Mouse (Mus musculus) myocyte (in vitro differentiated cells): ENCODE data around the gene Cabp2. TPM values are rescaled to one million over a fixed set of nuclear protein-coding genes. Genes with fewer than 3 reads are reported as not detected.

Experiments
- H3K27me3 ChIP-seq: one replicate; pipeline ENCODE4 v1.6.1; 2011; ENCODE audit not compliant: control insufficient read depth, insufficient read depth, insufficient read length
- H3K36me3 ChIP-seq: one replicate; pipeline ENCODE4 v1.6.1; 2011; ENCODE audit not compliant: control insufficient read depth, insufficient read depth
- H3K4me2 ChIP-seq: one replicate; pipeline ENCODE4 v1.6.1; 2011; ENCODE audit warnings: low read depth, control low read depth
- H3K4me3 ChIP-seq: one replicate; pipeline ENCODE4 v1.5.1; 2011; ENCODE audit warnings: mild to moderate bottlenecking, control low read depth, moderate library complexity
- H3K79me2 ChIP-seq: one replicate; pipeline ENCODE4 v1.6.1; 2011; ENCODE audit not compliant: control insufficient read depth, insufficient read depth
- H3ac ChIP-seq: one replicate; pipeline ENCODE4 v1.6.1; 2011; ENCODE audit not compliant: control insufficient read depth, insufficient read length
- CEBPB ChIP-seq: IDR thresholded peaks from 2 replicates; pipeline ENCODE4 v1.6.1; 2011; ENCODE audit warnings: mild to moderate bottlenecking, moderate library complexity; ENCODE audit not compliant: poor library complexity, insufficient read depth, severe bottlenecking
- E2F4 ChIP-seq: IDR thresholded peaks from one replicate; pipeline ENCODE4 v1.6.1; 2011; ENCODE audit warnings: mild to moderate bottlenecking, control low read depth, moderate library complexity; ENCODE audit not compliant: insufficient read depth
- MAX ChIP-seq: IDR thresholded peaks from one replicate; pipeline ENCODE4 v1.6.1; 2011; ENCODE audit warnings: low read depth, mild to moderate bottlenecking, control low read depth
- MYOD1 ChIP-seq, 3 experiments: IDR thresholded peaks; one replicate each; pipeline ENCODE4 v1.6.1; 2011; ENCODE audit warnings: control low read depth in 2 of 3, low read depth in 2 of 3, mild to moderate bottlenecking in 2 of 3, moderate library complexity in 1 of 3; ENCODE audit not compliant: insufficient read length in 2 of 3, control insufficient read depth in 1 of 3
- MYOG ChIP-seq, 3 experiments: IDR thresholded peaks; one replicate each; pipeline ENCODE4 v1.6.1; 2011; ENCODE audit warnings: control low read depth in 2 of 3, low read depth in 2 of 3, mild to moderate bottlenecking in 2 of 3; ENCODE audit not compliant: insufficient read length in 2 of 3, control insufficient read depth in 1 of 3, insufficient read depth in 1 of 3
- POLR2A ChIP-seq: IDR thresholded peaks from one replicate; pipeline ENCODE4 v1.6.1; 2011; ENCODE audit warnings: low read depth, mild to moderate bottlenecking, control low read depth, moderate library complexity; ENCODE audit not compliant: insufficient read length
- POLR2AphosphoS2 ChIP-seq: IDR thresholded peaks from one replicate; pipeline ENCODE4 v1.6.1; 2011; ENCODE audit warnings: low read depth, control low read depth; ENCODE audit not compliant: insufficient read length
- REST ChIP-seq: IDR thresholded peaks from one replicate; pipeline ENCODE4 v1.6.1; 2011; ENCODE audit warnings: mild to moderate bottlenecking, control low read depth, moderate library complexity; ENCODE audit not compliant: insufficient read depth, insufficient read length
- SRF ChIP-seq: IDR thresholded peaks from one replicate; pipeline ENCODE4 v1.6.1; 2011; ENCODE audit warnings: low read depth; ENCODE audit not compliant: control insufficient read depth, insufficient read length
- TCF12 ChIP-seq: IDR thresholded peaks from one replicate; pipeline ENCODE4 v1.6.1; 2011; ENCODE audit warnings: mild to moderate bottlenecking, control low read depth; ENCODE audit not compliant: poor library complexity, insufficient read depth, severe bottlenecking
- TCF3 ChIP-seq: IDR thresholded peaks from one replicate; pipeline ENCODE4 v1.6.1; 2011; ENCODE audit warnings: low read depth, control low read depth; ENCODE audit not compliant: insufficient read length
- USF1 ChIP-seq: IDR thresholded peaks from one replicate; pipeline ENCODE4 v1.6.1; 2011; ENCODE audit warnings: low read depth, mild to moderate bottlenecking, control low read depth, moderate library complexity
- polyA plus RNA-seq: library from polyadenylated mRNA; unstranded; fragments of >200 nt; fragmentation: generic; extraction: Trizol; gene quantifications from one replicate; pipeline ENCODE4 v1.2.1, GENCODE M21; 2012; ENCODE audit warnings: missing spikeins

Gene Cabp2
- polyA plus RNA-seq, 1 experiment: not detected

GRCm38 (mm10) chr19:4083826-4084225 lies 2.4 kb downstream of the Cabp2 start:
- no peaks in the 10 kb centered on the region for H3K79me2 ChIP-seq
- no peak overlapping the region for H3ac ChIP-seq
- no peak for TF ChIP-seq USF1
- TF ChIP-seq E2F4: no peak
- no peak for TF ChIP-seq TCF12
- TF ChIP-seq TCF3: no peak
- no peak for TF ChIP-seq REST
- TF ChIP-seq CEBPB: no peak
- no peak for TF ChIP-seq POLR2A
- H3K27me3 ChIP-seq: no peaks in the 10 kb centered on the region
- no peak overlapping the region for H3K4me3 ChIP-seq
- no peak overlapping the region for H3K4me2 ChIP-seq
- H3K36me3 ChIP-seq: no peaks in the 10 kb centered on the region

DNA sequence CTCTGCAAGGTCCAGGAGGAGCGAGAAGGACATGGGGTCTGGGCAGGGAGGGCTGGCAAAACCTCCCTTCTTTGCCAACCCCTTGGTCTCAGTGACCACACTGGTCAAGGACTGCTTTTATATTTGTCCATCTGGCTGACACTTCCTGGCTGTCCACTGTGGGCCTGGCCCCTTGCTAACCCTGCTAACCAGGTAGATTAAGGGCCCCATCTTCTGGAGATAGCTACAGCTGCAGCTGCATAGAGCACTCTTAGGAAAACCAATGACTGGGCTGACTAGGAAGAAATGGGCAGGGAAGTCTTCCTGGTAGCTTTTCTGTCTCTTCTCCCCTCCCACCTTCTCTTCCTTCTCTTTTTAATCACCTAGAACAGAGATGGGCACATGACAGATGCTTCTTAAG lies 3.6 kb downstream of the Cabp2 start:
- H3K4me2 ChIP-seq: no peak overlapping the region
- no peak overlapping the region for H3ac ChIP-seq
- H3K36me3 ChIP-seq: no peaks in the 10 kb centered on the region
- no peak overlapping the region for H3K4me3 ChIP-seq
- H3K27me3 ChIP-seq: no peaks in the 10 kb centered on the region
- no peaks in the 10 kb centered on the region for H3K79me2 ChIP-seq
- TF ChIP-seq TCF12: no peak
- TF ChIP-seq SRF: no peak
- TF ChIP-seq MAX: no peak
- no peak for TF ChIP-seq TCF3
- TF ChIP-seq CEBPB: no peak
- TF ChIP-seq MYOD1 (IDR thresholded peaks at IDR 0.05; ENCODE audit: control insufficient read depth in 1 of 3, insufficient read length in 2 of 3, low read depth in 2 of 3): no peak
- no peak for TF ChIP-seq USF1
- no peak for TF ChIP-seq MYOG (IDR thresholded peaks at IDR 0.05; ENCODE audit: control insufficient read depth in 1 of 3, insufficient read depth in 1 of 3, insufficient read length in 2 of 3, low read depth in 2 of 3)

GRCm38 (mm10) chr19:4086156-4086555 lies 4.8 kb downstream of the Cabp2 start:
- H3K4me3 ChIP-seq: no peak overlapping the region
- no peak overlapping the region for H3ac ChIP-seq
- no peaks in the 10 kb centered on the region for H3K27me3 ChIP-seq
- no peak overlapping the region for H3K4me2 ChIP-seq
- H3K36me3 ChIP-seq: no peaks in the 10 kb centered on the region
- no peak for TF ChIP-seq POLR2AphosphoS2
- H3K79me2 ChIP-seq: no peaks in the 10 kb centered on the region

DNA sequence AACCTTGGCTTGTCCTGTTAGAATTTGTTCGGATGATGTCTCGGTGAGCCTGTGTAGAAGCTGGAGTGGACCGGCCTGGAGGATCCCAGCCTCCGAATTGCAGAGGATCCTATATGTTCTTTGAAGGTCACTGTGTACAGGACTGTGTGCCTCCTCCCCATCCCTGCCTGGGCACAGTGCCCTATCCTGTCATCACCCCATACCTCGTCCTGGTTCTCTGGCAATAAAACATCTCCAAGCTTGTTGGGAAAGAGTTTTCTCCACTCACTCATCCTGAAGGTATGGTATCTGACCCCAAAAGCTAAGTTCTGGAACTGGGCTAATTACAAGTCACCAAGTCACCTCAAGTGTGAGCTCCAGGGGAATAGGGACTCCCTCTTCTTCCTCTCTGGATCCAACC lies 5.7 kb downstream of the Cabp2 start:
- TF ChIP-seq POLR2A (no peak), CEBPB (peak; percentile 67; the same call in 1 of the 2 replicates)
- no peak overlapping the region for H3ac ChIP-seq
- H3K36me3 ChIP-seq: no peaks in the 10 kb centered on the region
- no peaks in the 10 kb centered on the region for H3K27me3 ChIP-seq
- peak overlapping the region; percentile 23 for H3K4me2 ChIP-seq
- H3K4me3 ChIP-seq: no peak overlapping the region
- H3K79me2 ChIP-seq: no peaks in the 10 kb centered on the region

GRCm38 (mm10) chr19:4088146-4088545 lies 6.8 kb downstream of the Cabp2 start:
- no peaks in the 10 kb centered on the region for H3K27me3 ChIP-seq

DNA sequence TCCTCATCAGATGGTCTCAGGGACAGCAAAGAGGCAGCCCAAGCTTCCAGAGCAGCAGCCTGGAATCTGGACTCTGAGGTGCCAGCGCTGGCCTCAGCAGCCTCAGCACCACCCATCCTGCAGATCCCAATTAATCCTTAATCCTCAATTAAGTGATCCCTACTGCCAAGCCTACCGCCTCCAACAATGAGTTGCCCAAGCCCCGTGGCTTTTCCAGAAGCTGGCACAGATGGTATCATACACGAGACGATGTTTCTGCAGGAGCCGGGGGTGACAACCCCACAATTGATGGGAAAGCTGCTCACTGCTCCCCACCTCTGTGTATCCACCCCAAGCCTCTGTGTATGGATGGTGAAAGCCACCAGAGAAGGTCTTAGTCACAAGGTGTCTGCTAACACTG lies 7.8 kb downstream of the Cabp2 start:
- Histone ChIP-seq H3ac (no peak overlapping the region), H3K4me3 (no peak overlapping the region), H3K36me3 (no peaks in the 10 kb centered on the region), H3K79me2 (no peaks in the 10 kb centered on the region), H3K4me2 (no peak overlapping the region), H3K27me3 (no peaks in the 10 kb centered on the region)
- TF ChIP-seq E2F4 (no peak), MAX (no peak), MYOG (IDR thresholded peaks at IDR 0.05; ENCODE audit: control insufficient read depth in 1 of 3, insufficient read depth in 1 of 3, insufficient read length in 2 of 3, low read depth in 2 of 3) (no peak), MYOD1 (IDR thresholded peaks at IDR 0.05; ENCODE audit: control insufficient read depth in 1 of 3, insufficient read length in 2 of 3, low read depth in 2 of 3) (no peak), SRF (no peak), USF1 (no peak), REST (no peak), TCF12 (no peak), CEBPB (no peak), TCF3 (no peak), POLR2A (no peak), POLR2AphosphoS2 (no peak)

More at GRCm38 (mm10) chr19:4088146-4088545, 6.8 kb downstream of the Cabp2 start:
- Histone ChIP-seq H3ac (no peak overlapping the region), H3K4me2 (no peak overlapping the region), H3K4me3 (no peak overlapping the region), H3K79me2 (no peaks in the 10 kb centered on the region), H3K36me3 (no peaks in the 10 kb centered on the region)
- no peak for TF ChIP-seq TCF12
- TF ChIP-seq POLR2AphosphoS2: no peak
- TF ChIP-seq TCF3: no peak
- no peak for TF ChIP-seq SRF
- TF ChIP-seq USF1: no peak
